Mouse (Mus musculus) E14TG2a.4 (cell line): Measurements from ENCODE around the gene Ms4a10.

ENCODE experiments used
- CTCF ChIP-seq: conservative IDR thresholded peaks from 2 replicates; pipeline ENCODE4 v1.5.1; 2014; ENCODE audit warnings: low read length
- NANOG ChIP-seq: IDR thresholded peaks from 2 replicates; pipeline ENCODE4 v1.6.1; 2014; ENCODE audit warnings: borderline replicate concordance, low read length, mixed read lengths
- POU5F1 ChIP-seq: IDR thresholded peaks from 2 replicates; pipeline ENCODE4 v1.6.1; 2014; ENCODE audit warnings: low read length, borderline replicate concordance

- TF ChIP-seq CTCF (no peak), NANOG (no peak), POU5F1 (no peak)
Measured at GRCm38 (mm10) chr19:10918321-10918991, 56.0 kb downstream of the Ms4a10 start.
